Mouse (Mus musculus): ENCODE measurements at regions not wholly inside any gene's neighbourhood (a gene's known extent, or its start where the extent isn't known, plus 50 kb on each side); places are given as distances from the start of the nearest gene placed in this dataset.
"Not testable (repeated sequence)": the region's sequence is repeated elsewhere in the genome, so short reads cannot be mapped to it uniquely, and the experiment has no call there.

DNA sequence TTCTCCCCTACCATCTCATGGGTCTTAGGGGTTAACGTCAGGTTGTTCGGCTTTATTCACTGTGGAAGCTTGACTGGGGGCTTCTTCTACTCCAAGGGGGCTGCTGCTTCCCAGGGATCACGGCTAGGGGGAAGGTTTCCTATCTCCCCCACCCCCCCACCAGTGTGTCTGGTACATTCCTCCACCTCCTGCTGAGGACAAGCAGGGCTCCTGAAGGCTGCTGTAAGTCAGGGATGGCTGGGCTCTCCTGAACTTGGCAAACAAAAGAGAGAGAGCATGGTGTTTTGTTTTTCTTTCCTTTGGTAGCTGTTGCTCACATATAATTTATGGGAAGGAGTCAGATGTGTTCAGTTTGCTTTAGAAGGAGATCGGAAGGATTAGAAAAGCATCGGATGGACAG lies 54.7 kb upstream of the Commd3 start:
- DNase-seq, result no peak

DNA sequence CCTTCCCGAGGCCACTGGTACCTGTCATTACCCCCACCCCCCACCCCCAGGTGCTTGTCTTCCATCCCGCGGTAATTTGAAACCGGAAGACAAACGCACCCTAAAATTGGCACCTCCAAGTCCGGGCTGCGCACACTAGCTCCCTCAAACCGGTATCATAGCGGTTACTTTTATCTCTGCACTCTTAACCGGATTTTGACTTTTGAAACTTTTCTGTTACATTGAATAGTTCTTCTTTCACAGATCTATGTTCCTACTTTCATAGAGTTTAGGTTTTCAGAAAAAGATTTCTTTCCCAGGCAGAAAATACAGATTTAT lies 62.4 kb upstream of the Commd3 start:
- peak; percentile 3 to 35 for DNase-seq

DNA sequence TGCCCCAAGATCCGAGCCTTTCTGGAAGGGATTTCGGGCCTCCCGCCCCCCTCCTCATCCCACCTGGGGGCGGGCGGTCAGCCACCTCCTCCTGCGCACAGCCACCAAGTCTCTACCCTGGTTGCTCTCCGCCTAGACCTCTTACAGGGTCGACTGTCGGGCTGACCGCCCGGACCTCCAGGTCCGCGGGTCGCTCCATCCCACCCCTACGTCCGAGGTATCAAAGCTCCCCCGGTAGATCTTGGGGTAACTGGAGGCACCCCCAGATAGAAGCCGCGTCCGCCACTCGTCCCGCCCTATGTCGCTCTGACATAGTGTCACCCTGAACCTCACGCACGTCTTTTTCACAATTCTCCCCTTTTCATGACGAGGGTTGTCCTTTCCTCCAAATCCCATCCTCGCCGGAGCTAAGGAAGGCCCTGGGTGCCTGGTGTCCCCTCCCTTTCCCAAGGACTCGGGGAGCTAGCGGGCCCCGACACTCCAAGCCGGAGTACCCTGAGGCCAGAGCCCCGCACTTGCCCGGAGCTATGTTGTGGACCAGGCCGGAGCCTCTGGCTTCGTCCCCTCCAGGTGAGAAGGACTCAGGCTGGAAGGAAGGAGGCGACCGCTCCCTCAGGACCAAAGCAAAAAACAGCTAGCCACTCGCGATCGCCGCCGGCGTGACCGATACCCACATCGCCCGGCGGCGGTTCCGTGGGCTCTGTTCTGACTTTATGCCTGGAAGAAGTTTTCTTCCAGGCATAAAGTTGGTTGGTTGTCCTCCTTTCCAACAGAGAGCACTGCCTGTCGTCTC lies 62.9 kb upstream of the Commd3 start:
- DNase-seq, result peak; percentile 27 to 40

DNA sequence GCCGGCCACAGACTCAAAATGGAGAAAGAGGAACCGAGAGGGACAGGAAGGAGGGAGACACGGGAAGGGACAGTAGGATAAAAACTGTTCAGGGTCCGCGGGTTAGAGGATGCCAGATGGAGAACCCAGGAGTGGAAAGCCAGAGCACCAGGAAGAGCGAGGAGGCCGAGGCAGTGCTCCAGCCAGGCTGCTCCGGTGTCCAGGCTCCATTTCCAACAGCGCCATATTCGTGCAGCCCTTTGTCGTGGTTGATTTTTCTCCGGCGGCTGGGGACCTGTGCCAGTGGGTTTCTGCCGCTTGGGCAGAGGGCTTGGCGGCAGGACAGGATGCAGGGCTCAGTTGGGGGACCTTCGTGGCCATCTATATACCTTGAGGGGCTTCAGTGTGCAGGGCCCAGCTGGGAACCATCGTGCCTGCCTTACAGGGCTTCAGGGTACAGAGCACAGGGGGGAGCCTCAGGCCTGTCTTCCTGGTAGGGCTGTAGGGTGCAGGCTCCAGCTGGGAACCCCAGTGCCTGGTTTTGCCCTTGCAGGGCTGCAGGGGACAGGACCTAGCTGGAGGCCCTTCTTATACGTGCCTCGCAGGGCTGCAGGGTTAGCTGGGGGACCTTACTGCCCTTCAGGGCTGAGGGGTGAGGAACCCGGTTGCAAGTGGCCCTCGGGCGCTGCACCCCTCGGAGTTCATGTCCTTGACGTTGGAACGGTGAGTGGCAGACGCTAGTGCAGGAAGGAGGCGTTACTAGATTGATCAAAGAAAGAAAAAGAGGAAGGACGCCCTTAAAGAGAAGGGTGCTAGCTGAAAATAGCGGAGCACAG lies 63.7 kb upstream of the Commd3 start:
- DNase-seq, result peak; percentile 53 to 71

DNA sequence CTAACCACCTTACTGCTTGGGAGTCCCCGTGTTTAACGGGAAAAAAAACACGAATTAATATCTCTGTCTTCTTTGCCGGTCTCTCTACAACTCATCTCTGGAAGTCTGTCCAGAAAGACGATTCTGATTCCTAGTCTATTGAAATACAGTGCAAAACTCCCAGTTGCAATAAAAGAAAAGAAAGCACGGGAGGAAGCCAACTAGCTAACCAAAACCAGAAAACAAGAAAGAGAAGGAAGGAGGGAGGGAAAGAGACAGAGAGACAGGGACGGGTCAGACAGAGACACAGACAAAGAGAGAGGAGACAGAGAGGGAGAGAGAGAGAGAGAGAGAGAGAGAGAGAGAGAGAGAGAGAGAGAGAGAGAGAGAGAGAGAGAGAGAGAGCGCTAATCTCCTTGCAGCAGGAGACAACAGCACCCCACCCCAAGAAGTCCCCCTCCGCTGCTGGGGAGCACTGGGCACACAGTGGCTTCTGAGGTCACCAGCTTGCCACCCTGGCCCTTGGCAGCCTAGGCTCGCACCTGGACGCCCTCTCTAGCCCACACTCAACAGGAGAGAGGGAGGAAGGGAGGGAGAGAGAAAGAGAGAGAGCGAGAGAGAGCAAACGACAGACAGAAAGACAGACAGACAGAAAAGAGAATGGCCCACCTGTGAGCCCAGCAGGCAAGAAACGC lies 64.5 kb upstream of the Commd3 start:
- peak; percentile 11 to 33 for DNase-seq

DNA sequence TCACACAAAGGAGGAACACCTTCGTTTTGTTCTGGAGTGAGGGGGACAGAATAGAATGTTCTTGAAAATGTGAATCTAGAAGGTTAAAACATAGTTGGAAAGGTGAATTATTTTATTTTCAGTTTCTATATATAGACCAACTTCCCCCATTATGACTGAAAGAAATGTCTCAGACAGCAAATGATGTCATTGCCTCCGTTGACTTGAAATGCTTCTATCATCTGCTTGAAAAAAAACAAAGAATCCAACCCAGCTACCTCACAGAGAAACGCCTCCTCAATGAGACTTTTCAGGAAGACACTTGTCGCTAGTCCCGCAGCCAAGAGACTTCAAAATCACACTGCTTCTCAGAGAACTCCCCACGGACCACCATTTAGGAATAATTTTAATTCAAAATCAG lies 65.1 kb upstream of the Commd3 start:
- no peak for DNase-seq

DNA sequence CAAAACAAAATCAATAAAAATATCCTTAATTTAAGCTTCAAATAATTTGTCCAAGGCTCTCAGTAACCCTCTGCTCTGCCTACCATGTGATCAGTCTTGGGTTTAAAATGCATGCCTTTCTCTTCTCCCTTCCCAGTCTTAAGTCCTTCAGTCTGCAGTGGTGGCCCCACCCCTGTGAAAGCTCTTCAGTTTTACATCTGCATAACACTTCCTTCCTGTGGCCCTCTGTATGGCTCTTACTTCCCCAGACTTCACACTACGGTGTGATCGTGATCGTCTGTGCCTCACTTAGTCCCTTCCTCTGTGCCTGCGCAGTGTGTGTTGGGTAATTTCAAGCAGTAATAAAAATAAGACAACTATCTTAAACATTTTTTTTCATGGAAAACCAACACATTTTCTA lies 80.0 kb upstream of the Commd3 start:
- DNase-seq, result peak; percentile 2 to 11

DNA sequence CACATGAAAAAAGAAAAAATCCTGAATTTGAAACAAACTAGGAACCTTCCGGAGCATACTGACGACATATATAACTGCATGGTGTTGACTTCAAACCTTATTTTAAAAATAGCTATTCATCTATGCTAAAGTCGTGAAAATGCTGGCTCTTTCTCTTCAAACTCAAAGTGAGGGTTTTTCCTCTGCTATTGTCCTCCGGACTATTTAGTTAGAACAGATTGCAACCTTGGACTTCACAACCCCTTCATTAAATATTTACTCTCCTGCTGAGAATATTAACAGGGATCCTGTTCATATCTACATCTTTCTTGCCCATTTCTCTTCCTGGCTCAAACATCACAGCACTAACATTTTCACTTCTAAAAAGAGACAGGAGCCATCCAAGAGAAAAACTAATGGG lies 84.0 kb upstream of the Commd3 start:
- no peak for DNase-seq

DNA sequence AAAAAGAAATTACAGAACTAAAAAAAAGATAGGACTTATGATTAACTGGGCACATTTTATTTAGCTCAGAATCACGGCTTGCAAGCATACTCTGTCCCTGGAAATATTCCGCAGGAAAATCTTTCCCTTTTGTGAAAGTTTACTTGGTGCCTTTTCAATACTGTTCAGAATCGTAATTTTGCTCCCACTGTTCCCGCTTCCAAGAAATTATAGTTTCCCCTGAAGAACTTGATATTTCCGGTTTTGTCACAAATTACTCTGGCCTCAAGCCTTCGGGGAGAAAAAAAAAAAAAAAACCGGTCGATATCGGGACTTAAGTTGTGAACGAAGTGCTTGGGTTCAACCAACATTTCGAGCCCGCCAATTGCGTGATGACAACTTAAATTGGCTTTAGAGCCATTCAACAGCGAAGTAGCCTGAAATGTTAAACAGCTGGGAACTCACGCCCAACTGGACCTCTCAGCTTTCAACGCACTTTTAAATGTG lies 84.4 kb upstream of the Commd3 start:
- no peak for DNase-seq

DNA sequence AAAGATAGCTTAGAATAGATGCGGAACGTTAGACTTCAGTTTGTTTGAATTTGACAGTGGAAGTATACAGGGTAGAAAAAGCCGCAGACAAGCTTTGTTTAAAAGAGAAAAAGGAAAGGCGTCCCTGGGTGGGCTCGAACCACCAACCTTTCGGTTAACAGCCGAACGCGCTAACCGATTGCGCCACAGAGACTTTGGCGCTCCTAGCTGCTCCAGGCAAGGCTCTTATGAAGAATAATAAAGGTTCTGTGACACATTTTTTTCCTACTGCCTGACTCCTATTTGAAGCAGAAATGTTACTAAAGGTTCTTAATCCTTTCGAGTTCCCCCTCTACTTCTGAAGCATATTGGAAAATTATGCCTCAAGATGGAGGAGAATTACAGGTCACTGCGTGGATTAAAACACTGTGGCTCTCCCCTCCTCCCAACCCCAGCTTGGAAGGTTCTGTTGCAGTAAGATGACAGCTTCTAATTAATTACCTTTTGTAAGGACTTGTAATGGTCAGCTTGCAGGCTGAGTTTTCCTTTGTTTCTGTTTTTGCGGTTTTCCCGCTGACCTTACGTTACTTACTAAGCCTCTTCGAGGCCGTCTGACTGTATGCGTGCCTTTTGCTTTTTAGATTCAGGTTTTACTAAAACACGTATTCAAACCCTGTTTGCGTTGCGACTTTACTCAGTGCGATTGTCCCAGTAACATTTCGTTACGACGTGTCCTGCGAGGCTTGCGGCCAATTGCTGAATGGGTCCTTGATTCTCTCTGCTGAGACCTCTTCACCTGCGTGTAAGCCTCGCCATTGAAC lies 85.1 kb upstream of the Commd3 start:
- DNase-seq, result peak; percentile 53 to 75

DNA sequence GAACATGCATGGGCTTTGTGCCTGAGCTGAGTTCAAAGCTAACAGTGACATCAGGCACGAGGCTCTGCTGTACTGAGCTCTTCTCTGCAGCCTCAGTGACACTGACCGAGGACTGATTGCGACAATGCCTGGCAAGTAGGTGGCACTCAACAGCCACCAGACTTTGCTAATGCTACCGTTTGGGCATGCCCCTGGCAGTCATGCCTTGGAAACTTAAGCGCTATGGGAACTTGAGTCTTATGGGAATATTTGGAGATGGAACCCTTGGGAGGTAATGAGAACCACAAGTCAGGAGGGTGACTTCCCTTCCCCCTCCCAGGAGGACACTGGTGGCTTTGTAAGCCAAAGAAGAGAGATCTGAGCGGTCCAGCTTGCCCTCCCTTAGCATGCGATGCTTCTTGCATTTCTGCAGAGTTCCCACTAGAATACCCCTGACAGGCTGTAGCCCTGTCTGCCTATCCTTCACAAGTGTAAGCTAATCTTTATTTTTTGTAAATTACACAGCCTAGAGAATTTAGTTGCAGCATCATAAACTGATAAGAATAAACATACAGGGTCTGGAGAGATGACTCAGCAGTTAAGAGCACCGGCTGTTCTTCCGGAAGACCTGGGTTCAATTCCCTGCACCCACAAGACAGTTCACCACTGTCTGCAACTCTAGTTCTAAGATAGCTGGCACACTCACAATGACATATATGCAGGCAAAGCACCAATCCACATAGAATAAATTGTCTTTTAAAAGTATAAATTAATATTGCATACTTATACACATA lies 86.4 kb upstream of the Commd3 start:
- DNase-seq, result peak; percentile 2 to 7

DNA sequence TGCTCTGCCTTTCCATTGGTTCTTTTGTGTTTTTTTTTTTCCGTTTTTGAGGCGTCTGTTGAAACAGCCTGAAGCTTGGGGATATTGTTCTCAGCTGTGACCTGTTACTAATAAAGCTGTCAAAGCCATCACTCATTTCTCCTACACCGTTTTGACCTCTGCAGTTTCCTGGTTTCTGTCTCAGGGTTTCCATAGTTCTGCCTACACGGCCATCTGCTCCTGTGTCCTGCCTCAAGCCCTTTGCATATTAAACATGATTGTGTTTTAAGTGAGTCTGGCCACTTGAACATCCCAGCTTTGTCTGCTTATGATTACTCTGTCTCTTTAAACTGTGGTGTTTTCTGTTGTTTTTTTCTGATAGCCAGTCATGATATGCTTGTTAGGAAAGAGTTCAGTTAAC lies 114.1 kb upstream of the Commd3 start:
- DNase-seq, result no peak

DNA sequence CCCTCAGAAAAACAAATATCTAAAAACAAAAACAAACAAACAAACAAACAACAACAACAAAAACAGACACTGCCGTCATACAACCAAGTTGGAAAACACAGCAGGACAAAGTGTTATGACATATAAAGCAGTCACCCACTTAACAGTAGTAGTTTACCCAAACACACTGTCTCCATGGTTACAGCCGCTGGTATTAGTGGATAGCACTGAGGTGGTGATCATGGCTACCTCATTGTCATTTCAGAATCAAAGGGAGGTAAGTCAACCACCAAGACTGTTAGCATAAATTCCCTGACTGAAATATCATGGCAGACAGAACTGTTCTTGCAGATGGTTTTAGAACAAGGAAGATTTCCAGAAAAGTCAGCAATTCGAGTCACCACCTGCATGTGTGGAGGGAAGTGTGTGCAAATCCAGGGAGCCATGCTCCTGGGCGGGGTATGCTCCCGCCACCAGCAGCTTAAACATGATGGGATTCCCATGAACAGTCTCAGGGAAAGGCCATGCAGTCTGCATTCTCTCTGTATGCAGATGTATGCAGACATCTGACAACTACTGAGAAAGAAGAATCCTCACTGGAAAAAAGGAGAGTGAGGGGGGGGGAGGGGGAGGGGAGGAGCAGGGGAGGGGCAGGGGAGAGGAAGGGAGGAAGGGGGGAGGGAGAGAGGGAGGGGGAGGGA lies 124.1 kb upstream of the Commd3 start:
- no peak for DNase-seq

DNA sequence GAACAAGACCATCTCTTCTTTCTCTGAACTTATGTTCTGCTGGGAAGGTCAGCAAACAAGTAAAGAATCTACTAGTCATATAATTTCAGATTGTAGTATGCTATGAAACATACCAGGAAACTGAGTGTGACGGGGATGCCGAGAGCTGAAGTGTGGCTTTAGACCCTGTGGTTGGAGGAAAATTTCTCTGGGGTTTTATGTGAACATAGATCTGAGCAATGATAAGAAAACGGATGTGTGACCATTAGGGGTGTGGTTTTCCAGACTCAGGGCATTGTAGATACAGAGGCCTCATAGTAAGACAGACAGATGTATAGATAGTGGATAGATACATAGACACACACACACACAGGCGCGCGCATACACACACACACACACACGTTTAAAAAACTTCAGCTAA lies 131.8 kb upstream of the Dnajc1 start:
- no peak for DNase-seq

DNA sequence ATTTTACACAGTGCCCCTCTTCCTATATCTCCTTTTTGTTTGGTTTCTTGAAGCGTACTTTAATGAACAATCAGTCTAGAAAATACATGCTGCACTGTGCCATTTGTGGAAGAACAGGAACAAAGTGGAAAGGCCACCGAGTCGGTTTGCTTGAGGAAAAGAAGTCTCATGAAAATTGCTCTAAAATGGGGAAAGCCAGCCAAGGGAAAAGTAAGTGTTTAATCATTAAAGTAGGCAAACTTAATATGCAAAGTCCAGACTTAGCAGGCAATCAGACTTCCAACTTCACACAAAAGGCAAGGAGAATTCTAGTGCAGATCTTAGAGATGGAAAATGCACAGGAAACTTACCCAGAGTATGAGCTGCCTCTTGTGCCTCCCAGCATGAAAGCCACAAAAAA lies 131.3 kb upstream of the Dnajc1 start:
- no peak for DNase-seq

DNA sequence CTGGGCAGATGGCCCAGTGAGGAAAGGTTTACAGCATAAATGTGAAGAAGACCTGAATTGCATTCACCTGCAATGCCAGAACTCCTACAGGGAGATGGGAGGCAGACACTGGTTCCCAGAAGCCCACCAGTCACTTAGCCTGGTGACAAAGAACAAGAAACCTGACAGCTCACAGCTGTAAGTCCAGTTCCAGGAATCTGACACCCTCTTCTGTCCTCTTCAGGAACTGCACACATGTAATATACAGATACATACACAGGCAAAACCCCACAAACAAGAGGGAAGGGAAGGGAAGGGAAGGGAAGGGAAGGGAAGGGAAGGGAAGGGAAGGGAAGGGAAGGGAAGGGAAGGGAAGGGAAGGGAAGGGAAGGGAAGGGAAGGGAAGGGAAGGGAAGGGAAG lies 120.8 kb upstream of the Dnajc1 start:
- DNase-seq, result no peak

DNA sequence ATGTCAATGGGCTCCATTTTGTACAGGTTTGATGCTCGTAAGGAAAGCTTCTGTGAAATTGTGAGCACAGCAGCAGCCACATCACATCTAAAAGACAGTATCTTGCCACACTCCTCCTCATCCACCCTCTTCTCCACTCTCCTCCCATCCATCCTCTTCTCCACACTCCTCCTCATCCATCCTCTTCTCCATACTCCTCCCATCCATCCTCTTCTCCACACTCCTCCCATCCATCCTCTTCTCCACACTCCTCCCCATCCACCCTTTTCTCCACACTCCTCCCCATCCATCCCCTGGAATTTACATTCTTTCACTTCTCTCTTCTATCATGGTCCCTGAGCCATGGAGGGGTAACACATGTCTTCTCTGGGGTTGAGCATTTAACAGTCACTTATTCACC lies 116.7 kb upstream of the Dnajc1 start:
- no peak for DNase-seq

DNA sequence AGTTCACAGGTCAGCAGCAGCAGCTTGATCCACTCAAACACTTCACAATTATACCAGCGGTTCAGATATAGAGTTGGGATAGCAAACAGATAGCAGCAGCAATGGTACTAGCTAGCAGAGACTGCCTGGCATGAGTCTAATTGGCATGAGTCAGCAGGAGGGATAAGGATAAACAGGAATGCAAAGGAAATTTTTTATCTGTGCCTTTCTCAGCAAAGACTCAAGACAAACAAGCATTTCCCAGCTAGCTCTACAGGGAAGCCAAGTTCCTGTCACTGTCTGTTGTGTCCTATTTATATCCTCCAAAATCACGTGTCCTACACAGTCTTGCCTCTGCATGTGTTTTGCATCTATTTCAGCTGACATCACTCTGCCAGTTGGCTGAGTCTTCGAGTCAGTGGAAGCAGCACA lies 80.7 kb upstream of the Dnajc1 start:
- no peak for DNase-seq

DNA sequence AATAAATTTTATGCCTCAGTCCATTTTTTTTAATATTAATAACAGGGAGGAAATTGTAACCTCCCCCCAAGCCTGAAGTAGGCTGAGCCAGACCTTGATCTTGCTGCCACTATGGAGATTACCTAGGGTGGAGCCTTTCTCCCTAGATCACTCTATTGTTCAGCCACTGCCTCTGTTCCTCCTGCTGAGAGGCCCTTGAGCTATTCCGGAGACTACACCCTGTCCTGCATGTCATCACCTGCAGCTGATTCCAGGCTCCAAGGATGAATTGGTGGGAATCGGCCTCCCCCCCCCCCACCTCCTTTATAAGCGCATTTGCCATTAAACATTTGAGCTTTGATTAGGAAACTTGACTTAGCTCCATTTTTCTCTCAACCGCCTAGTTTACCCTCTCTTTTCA lies 68.3 kb upstream of the Dnajc1 start:
- no peak for DNase-seq

DNA sequence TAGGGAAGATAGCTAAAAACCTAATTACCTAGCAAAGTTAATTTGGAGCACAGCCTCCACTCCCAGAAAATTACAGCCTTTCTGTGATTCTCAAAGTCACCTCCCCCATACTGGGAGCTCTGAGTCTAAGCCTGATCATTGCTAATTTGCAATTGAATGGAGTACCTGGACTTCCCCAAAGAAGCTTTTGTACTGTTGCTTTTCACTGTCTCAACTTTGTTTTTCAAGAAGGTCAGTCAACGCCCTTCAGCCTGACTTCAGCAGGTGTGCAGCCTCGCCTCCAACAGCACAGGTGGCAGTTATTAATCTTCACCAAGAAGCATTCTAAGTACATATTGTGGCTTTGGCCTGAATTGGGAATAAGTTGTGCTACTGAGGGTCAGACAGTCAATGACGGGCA lies 67.7 kb upstream of the Dnajc1 start:
- not testable (repeated sequence) for DNase-seq

DNA sequence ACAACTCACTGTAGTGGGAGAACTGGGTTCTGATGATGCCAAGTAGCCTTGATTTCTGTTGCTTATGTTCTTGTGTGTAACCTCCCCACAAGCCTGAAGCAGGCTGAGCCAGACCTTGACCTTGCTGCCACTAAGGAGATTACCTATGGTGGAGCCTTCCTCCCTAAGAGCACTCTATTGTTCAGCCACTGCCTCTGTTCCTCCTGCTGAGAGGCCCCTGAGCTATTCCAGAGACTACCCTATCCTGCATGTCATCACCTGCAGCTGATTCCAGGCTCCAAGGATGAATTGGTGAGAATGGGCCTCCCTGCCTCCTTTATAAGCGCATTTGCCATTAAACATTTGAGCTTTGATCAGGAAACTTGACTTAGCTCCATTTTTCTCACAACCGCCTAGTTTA lies 60.8 kb upstream of the Dnajc1 start:
- DNase-seq, result not testable (repeated sequence)

Measured in thymus, adult 18-20 months (tissue).